In genomic region chr11:97354646-97355045, GRCm38 (mm10) we compare ENCODE assay signal across 21 mouse cellular contexts. TPM values are rescaled to one million over a fixed set of nuclear protein-coding genes. Genes with fewer than 3 reads are reported as not detected.
DNase-seq lines count a peak whose midpoint lies in the region; TF ChIP-seq lines count a peak whose summit lies in the region.
"Had no signal": no experiment of that assay in that cellular context is flagged by ENCODE, and none has a peak within 500 bp of the region (broad histone marks: within the 10 kb centered on the region; RNA-seq: fewer than 3 reads in every experiment).

No protein-coding gene starts in this region.

- H3K4me3 ChIP-seq in E14TG2a.4 (replicated peaks; ENCODE audit: low read length) (no peak overlapping the region), ES-Bruce4 (ENCODE audit: low read depth, low read length) (no peak overlapping the region)
- H3K4me3 ChIP-seq: embryonic facial prominence, embryonic 10.5 days; embryonic facial prominence, embryonic 12.5 days; forebrain, embryonic 13.5 days; forebrain, embryonic 15.5 days had no signal

- H3K4me1 ChIP-seq in E14TG2a.4 (replicated peaks; ENCODE audit: low read depth, low read length), result peaks cover 49% of the 10 kb centered on the region
- H3K4me1 ChIP-seq in ES-Bruce4 (ENCODE audit: control insufficient read depth, insufficient read depth, low read length), result peaks cover 2% of the 10 kb centered on the region

- no peak for TF ChIP-seq EP300 in ES-Bruce4 (IDR thresholded peaks at IDR 0.05; ENCODE audit: insufficient read depth, low read depth, low read length)

- TF ChIP-seq CTCF in E14TG2a.4 (conservative IDR thresholded peaks at IDR 0.05; ENCODE audit: low read length) (0 out of 2 replicates have a peak, but pooled peaks have one; percentile 2), ES-Bruce4 (IDR thresholded peaks at IDR 0.05; ENCODE audit: low read depth, low read length) (no peak)

- 0 out of 2 replicates have a peak, but pooled peaks cover 4% of the 10 kb centered on the region for H3K27me3 ChIP-seq in E14TG2a.4 (ENCODE audit: insufficient read depth, low read length)
- no peaks in the 10 kb centered on the region for H3K27me3 ChIP-seq in ES-Bruce4 (ENCODE audit: control insufficient read depth, insufficient read depth, low read length, poor library complexity, severe bottlenecking)
- H3K27me3 ChIP-seq: embryonic facial prominence, embryonic 12.5 days; forebrain, embryonic 13.5 days; forebrain, embryonic 15.5 days; Patski had no signal

- H3K36me3 ChIP-seq in E14TG2a.4 (ENCODE audit: insufficient read depth, low read length), result no peaks in the 10 kb centered on the region
- no peaks in the 10 kb centered on the region for H3K36me3 ChIP-seq in ES-Bruce4 (ENCODE audit: control insufficient read depth, insufficient read depth, low read length, poor library complexity, severe bottlenecking)
- H3K36me3 ChIP-seq: embryonic facial prominence, embryonic 10.5 days; embryonic facial prominence, embryonic 12.5 days; forebrain, embryonic 15.5 days; G1E had no signal

- H3K27ac ChIP-seq in ES-Bruce4 (ENCODE audit: insufficient read depth, low read length), result peak overlapping the region; percentile 31; the same call in 1 of the 2 replicates
- H3K27ac ChIP-seq: embryonic facial prominence, embryonic 10.5 days; embryonic facial prominence, embryonic 12.5 days; forebrain, embryonic 13.5 days; forebrain, embryonic 15.5 days had no signal

- peak; percentile 60 for DNase-seq in R1 (ENCODE audit: low read depth, low spot score)
- DNase-seq in cerebellum, postnatal 14 days, result no peak
- no peak for DNase-seq in spleen, adult 18-20 months
- no peak for DNase-seq in thymus, postnatal 10 days (ENCODE audit: low spot score in 2 of 2)
- DNase-seq: adrenal gland, adult 8-10 months; adrenal gland, postnatal 14 days; adrenal gland, postnatal 36 days; cerebellum, adult 11 months; cerebellum, adult 18-20 months; cerebellum, adult 8-10 months; cerebellum, adult 9-11 months; cerebellum, postnatal 25 days; forebrain, postnatal 0 days had no signal

- H3K9ac ChIP-seq in ES-Bruce4 (ENCODE audit: low read depth, poor library complexity, severe bottlenecking), result no peak overlapping the region
- H3K9ac ChIP-seq: embryonic facial prominence, embryonic 12.5 days; forebrain, embryonic 13.5 days; forebrain, embryonic 15.5 days; forebrain, postnatal 0 days had no signal

- H3K9me3 ChIP-seq in E14TG2a.4 (ENCODE audit: low read length) (no peaks in the 10 kb centered on the region), ES-Bruce4 (replicated peaks; ENCODE audit: control insufficient read depth, insufficient read depth, low read length, poor library complexity, severe bottlenecking) (no peaks in the 10 kb centered on the region)
- H3K9me3 ChIP-seq: embryonic facial prominence, embryonic 10.5 days; embryonic facial prominence, embryonic 12.5 days; forebrain, embryonic 13.5 days; forebrain, embryonic 15.5 days; G1E had no signal

- TF ChIP-seq POLR2A in ES-Bruce4 (IDR thresholded peaks at IDR 0.05; ENCODE audit: insufficient read depth, low read length), result no peak

RNA-seq across cellular contexts. Expression of gene Gpr179, which starts 2.8 kb away (rescaled TPM):
- polyA plus RNA-seq in ES-Bruce4 (2011; ENCODE audit: insufficient read depth, insufficient read length, low read depth, missing spikeins), result 0.14 and 0.24 TPM in 2 replicates

RNA-seq across cellular contexts. Expression of gene Socs7, which starts 7.7 kb away (rescaled TPM):
- 21.1 and 25.5 TPM in 2 replicates for polyA plus RNA-seq in ES-Bruce4 (2011; ENCODE audit: insufficient read depth, insufficient read length, low read depth, missing spikeins)

RNA-seq across cellular contexts. Expression of gene Mrpl45, which starts 39.1 kb away (rescaled TPM):
- 92.7 and 103 TPM in 2 replicates for polyA plus RNA-seq in ES-Bruce4 (2011; ENCODE audit: insufficient read depth, insufficient read length, low read depth, missing spikeins)
